Mouse (Mus musculus) myocyte (in vitro differentiated cells): Measurements from ENCODE around the gene Ptprm. TPM values are rescaled to one million over a fixed set of nuclear protein-coding genes. Genes with fewer than 3 reads are reported as not detected.
"Not testable (repeated sequence)": the region's sequence is repeated elsewhere in the genome, so short reads cannot be mapped to it uniquely, and the experiment has no call there.

Experiments used
- H3K27me3 ChIP-seq: one replicate; pipeline ENCODE4 v1.6.1; 2011; ENCODE audit not compliant: control insufficient read depth, insufficient read depth, insufficient read length
- H3K36me3 ChIP-seq: one replicate; pipeline ENCODE4 v1.6.1; 2011; ENCODE audit not compliant: control insufficient read depth, insufficient read depth
- H3K4me2 ChIP-seq: one replicate; pipeline ENCODE4 v1.6.1; 2011; ENCODE audit warnings: low read depth, control low read depth
- H3K4me3 ChIP-seq: one replicate; pipeline ENCODE4 v1.5.1; 2011; ENCODE audit warnings: mild to moderate bottlenecking, control low read depth, moderate library complexity
- H3K79me2 ChIP-seq: one replicate; pipeline ENCODE4 v1.6.1; 2011; ENCODE audit not compliant: control insufficient read depth, insufficient read depth
- H3ac ChIP-seq: one replicate; pipeline ENCODE4 v1.6.1; 2011; ENCODE audit not compliant: control insufficient read depth, insufficient read length
- CEBPB ChIP-seq: IDR thresholded peaks from 2 replicates; pipeline ENCODE4 v1.6.1; 2011; ENCODE audit warnings: mild to moderate bottlenecking, moderate library complexity; ENCODE audit not compliant: poor library complexity, insufficient read depth, severe bottlenecking
- E2F4 ChIP-seq: IDR thresholded peaks from one replicate; pipeline ENCODE4 v1.6.1; 2011; ENCODE audit warnings: mild to moderate bottlenecking, control low read depth, moderate library complexity; ENCODE audit not compliant: insufficient read depth
- MAX ChIP-seq: IDR thresholded peaks from one replicate; pipeline ENCODE4 v1.6.1; 2011; ENCODE audit warnings: low read depth, mild to moderate bottlenecking, control low read depth
- MYOD1 ChIP-seq, 3 experiments: IDR thresholded peaks; one replicate each; pipeline ENCODE4 v1.6.1; 2011; ENCODE audit warnings: control low read depth in 2 of 3, low read depth in 2 of 3, mild to moderate bottlenecking in 2 of 3, moderate library complexity in 1 of 3; ENCODE audit not compliant: insufficient read length in 2 of 3, control insufficient read depth in 1 of 3
- MYOG ChIP-seq, 3 experiments: IDR thresholded peaks; one replicate each; pipeline ENCODE4 v1.6.1; 2011; ENCODE audit warnings: control low read depth in 2 of 3, low read depth in 2 of 3, mild to moderate bottlenecking in 2 of 3; ENCODE audit not compliant: insufficient read length in 2 of 3, control insufficient read depth in 1 of 3, insufficient read depth in 1 of 3
- POLR2A ChIP-seq: IDR thresholded peaks from one replicate; pipeline ENCODE4 v1.6.1; 2011; ENCODE audit warnings: low read depth, mild to moderate bottlenecking, control low read depth, moderate library complexity; ENCODE audit not compliant: insufficient read length
- POLR2AphosphoS2 ChIP-seq: IDR thresholded peaks from one replicate; pipeline ENCODE4 v1.6.1; 2011; ENCODE audit warnings: low read depth, control low read depth; ENCODE audit not compliant: insufficient read length
- REST ChIP-seq: IDR thresholded peaks from one replicate; pipeline ENCODE4 v1.6.1; 2011; ENCODE audit warnings: mild to moderate bottlenecking, control low read depth, moderate library complexity; ENCODE audit not compliant: insufficient read depth, insufficient read length
- SRF ChIP-seq: IDR thresholded peaks from one replicate; pipeline ENCODE4 v1.6.1; 2011; ENCODE audit warnings: low read depth; ENCODE audit not compliant: control insufficient read depth, insufficient read length
- TCF12 ChIP-seq: IDR thresholded peaks from one replicate; pipeline ENCODE4 v1.6.1; 2011; ENCODE audit warnings: mild to moderate bottlenecking, control low read depth; ENCODE audit not compliant: poor library complexity, insufficient read depth, severe bottlenecking
- TCF3 ChIP-seq: IDR thresholded peaks from one replicate; pipeline ENCODE4 v1.6.1; 2011; ENCODE audit warnings: low read depth, control low read depth; ENCODE audit not compliant: insufficient read length
- USF1 ChIP-seq: IDR thresholded peaks from one replicate; pipeline ENCODE4 v1.6.1; 2011; ENCODE audit warnings: low read depth, mild to moderate bottlenecking, control low read depth, moderate library complexity
- polyA plus RNA-seq: library from polyadenylated mRNA; unstranded; fragments of >200 nt; fragmentation: generic; extraction: Trizol; gene quantifications from one replicate; pipeline ENCODE4 v1.2.1, GENCODE M21; 2012; ENCODE audit warnings: missing spikeins

Ptprm gene
- polyA plus RNA-seq, 1 experiment, result 6.5 TPM

DNA sequence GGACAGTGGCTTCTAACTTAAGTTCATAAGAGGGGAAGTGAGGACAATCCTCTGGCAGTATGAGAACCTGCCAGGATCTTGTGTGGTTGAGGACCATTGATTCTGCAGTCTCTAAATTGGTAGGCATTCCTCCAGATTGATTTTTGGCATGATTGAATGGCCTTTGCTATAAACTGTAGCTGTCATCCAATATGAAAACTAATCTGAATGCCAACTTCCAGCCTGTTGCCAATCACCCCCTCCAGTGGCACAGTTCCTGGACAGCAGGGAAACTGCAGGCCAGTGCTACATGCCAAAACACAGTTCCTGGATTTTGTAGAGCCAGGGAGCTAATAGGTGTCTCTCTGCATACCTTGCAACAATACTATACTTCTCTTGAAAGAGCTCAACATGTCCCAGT lies 495.5 kb downstream of the Ptprm start:
- H3K79me2 ChIP-seq, result no peaks in the 10 kb centered on the region
- H3K36me3 ChIP-seq, result no peaks in the 10 kb centered on the region
- no peak overlapping the region for H3K4me3 ChIP-seq
- no peak for TF ChIP-seq POLR2A
- no peak for TF ChIP-seq TCF3
- TF ChIP-seq MYOD1 (IDR thresholded peaks at IDR 0.05; ENCODE audit: control insufficient read depth in 1 of 3, insufficient read length in 2 of 3, low read depth in 2 of 3), result no peak
- TF ChIP-seq REST, result no peak
- no peak for TF ChIP-seq SRF
- TF ChIP-seq CEBPB, result no peak
- no peak for TF ChIP-seq MYOG (IDR thresholded peaks at IDR 0.05; ENCODE audit: control insufficient read depth in 1 of 3, insufficient read depth in 1 of 3, insufficient read length in 2 of 3, low read depth in 2 of 3)
- TF ChIP-seq TCF12, result no peak
- no peak for TF ChIP-seq E2F4
- TF ChIP-seq USF1, result no peak
- TF ChIP-seq POLR2AphosphoS2, result no peak
- no peak for TF ChIP-seq MAX
- H3K27me3 ChIP-seq, result no peaks in the 10 kb centered on the region
- H3ac ChIP-seq, result no peak overlapping the region
- H3K4me2 ChIP-seq, result no peak overlapping the region

- Histone ChIP-seq H3K36me3 (no peaks in the 10 kb centered on the region), H3K27me3 (no peaks in the 10 kb centered on the region), H3K79me2 (no peaks in the 10 kb centered on the region), H3K4me3 (no peak overlapping the region), H3ac (no peak overlapping the region), H3K4me2 (no peak overlapping the region)
- no peak for TF ChIP-seq REST
- no peak for TF ChIP-seq POLR2A
- TF ChIP-seq USF1, result no peak
- no peak for TF ChIP-seq SRF
Observed at GRCm38 (mm10) chr17:66852496-66852895, 501.8 kb downstream of the Ptprm start.

DNA sequence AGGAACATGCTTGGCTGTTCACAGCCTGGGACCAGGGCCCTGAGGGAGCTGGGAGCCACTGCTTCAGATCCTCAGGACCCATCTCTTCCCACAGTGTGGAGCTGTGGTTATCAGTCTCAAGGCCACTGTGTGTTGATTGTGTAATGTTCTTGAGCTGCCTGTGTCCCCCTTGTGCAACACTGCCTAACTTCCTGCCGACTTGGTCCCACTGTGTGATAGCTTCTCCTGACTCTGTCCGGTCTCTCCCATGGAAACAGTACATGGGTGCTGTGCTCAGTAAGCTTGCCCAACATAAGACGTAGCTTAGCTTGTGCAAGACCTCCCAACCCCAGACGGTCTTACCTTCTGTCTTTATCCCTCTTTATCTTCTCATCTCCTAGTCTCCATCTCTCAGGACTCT lies 507.2 kb downstream of the Ptprm start:
- not testable (repeated sequence) for H3K4me2 ChIP-seq, H3ac ChIP-seq, H3K27me3 ChIP-seq, H3K79me2 ChIP-seq, H3K4me3 ChIP-seq, H3K36me3 ChIP-seq

DNA sequence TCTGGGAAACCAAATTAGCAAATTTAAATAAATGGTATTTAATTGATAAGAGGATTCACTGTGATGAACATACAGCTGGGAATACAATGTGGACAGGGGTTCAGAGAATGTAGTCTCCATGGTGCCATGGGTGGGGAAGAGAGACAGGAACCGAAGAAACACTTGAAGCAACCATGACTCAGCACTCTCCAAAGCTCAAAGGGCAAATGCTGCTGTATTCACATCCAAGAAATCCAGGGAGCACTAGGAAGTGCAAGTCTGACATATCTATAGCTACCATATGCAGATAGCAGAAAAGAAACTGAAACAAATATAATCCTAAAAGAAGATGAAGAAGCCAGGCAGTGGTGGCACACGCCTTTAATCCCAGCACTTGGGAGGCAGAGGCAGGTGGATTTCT lies 531.9 kb downstream of the Ptprm start:
- Histone ChIP-seq H3K4me2 (no peak overlapping the region), H3K36me3 (no peaks in the 10 kb centered on the region), H3K4me3 (no peak overlapping the region), H3ac (no peak overlapping the region), H3K79me2 (no peaks in the 10 kb centered on the region), H3K27me3 (no peaks in the 10 kb centered on the region)
- no peak for TF ChIP-seq MYOG (IDR thresholded peaks at IDR 0.05; ENCODE audit: control insufficient read depth in 1 of 3, insufficient read depth in 1 of 3, insufficient read length in 2 of 3, low read depth in 2 of 3)
- no peak for TF ChIP-seq REST
- TF ChIP-seq POLR2A, result no peak
- TF ChIP-seq TCF3, result no peak
- TF ChIP-seq TCF12, result no peak
- no peak for TF ChIP-seq MYOD1 (IDR thresholded peaks at IDR 0.05; ENCODE audit: control insufficient read depth in 1 of 3, insufficient read length in 2 of 3, low read depth in 2 of 3)
- no peak for TF ChIP-seq E2F4
- TF ChIP-seq CEBPB, result no peak
- no peak for TF ChIP-seq POLR2AphosphoS2
- TF ChIP-seq USF1, result no peak

- Histone ChIP-seq H3K27me3 (no peaks in the 10 kb centered on the region), H3K79me2 (no peaks in the 10 kb centered on the region), H3ac (no peak overlapping the region), H3K4me2 (no peak overlapping the region), H3K36me3 (no peaks in the 10 kb centered on the region), H3K4me3 (no peak overlapping the region)
- TF ChIP-seq SRF (no peak), MAX (no peak), MYOD1 (IDR thresholded peaks at IDR 0.05; ENCODE audit: control insufficient read depth in 1 of 3, insufficient read length in 2 of 3, low read depth in 2 of 3) (no peak), TCF12 (no peak), CEBPB (no peak), REST (no peak), TCF3 (no peak), POLR2A (no peak), MYOG (IDR thresholded peaks at IDR 0.05; ENCODE audit: control insufficient read depth in 1 of 3, insufficient read depth in 1 of 3, insufficient read length in 2 of 3, low read depth in 2 of 3) (no peak), E2F4 (no peak), USF1 (no peak), POLR2AphosphoS2 (no peak)
Observed at GRCm38 (mm10) chr17:66817380-66817779, 536.9 kb downstream of the Ptprm start.
